Mouse (Mus musculus): Measurements from ENCODE around the gene Lmf1. TPM values are rescaled to one million over a fixed set of nuclear protein-coding genes. Genes with fewer than 3 reads are reported as not detected.

The Lmf1 gene
- 23.3 and 24.8 TPM in 2 replicates for polyA plus RNA-seq (2012; rRNA removed)

DNA sequence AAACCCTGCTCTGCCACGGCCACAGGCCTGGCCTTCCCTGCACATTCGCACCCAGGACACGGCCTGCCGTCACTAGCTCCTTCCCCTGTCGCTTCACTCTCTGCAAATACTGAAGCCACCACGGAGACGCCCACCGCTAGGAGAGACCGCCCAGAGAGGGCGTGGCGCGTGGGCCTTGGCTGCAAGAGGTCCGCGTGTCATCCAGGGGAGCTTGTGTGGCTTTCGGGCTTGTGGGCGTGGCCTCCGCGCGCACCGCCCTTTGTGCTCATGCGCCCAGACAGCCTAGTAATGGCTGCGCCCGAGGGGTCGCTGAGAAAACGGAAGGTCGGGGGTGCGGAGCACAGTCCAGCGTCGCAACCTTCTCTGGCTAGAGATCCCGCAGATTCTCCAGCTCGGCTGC, at the start of gene Lmf1:
Gene Lmf1, plus strand, starts transcription at position 166 of the 400 bp plus-strand sequence.
- peak; percentile 62 for DNase-seq (ENCODE audit: low read depth)

GRCm38 (mm10) chr17:25530357-25531022, 48.4 kb upstream of the Lmf1 start:
- no peak for DNase-seq (ENCODE audit: low read depth)

DNA sequence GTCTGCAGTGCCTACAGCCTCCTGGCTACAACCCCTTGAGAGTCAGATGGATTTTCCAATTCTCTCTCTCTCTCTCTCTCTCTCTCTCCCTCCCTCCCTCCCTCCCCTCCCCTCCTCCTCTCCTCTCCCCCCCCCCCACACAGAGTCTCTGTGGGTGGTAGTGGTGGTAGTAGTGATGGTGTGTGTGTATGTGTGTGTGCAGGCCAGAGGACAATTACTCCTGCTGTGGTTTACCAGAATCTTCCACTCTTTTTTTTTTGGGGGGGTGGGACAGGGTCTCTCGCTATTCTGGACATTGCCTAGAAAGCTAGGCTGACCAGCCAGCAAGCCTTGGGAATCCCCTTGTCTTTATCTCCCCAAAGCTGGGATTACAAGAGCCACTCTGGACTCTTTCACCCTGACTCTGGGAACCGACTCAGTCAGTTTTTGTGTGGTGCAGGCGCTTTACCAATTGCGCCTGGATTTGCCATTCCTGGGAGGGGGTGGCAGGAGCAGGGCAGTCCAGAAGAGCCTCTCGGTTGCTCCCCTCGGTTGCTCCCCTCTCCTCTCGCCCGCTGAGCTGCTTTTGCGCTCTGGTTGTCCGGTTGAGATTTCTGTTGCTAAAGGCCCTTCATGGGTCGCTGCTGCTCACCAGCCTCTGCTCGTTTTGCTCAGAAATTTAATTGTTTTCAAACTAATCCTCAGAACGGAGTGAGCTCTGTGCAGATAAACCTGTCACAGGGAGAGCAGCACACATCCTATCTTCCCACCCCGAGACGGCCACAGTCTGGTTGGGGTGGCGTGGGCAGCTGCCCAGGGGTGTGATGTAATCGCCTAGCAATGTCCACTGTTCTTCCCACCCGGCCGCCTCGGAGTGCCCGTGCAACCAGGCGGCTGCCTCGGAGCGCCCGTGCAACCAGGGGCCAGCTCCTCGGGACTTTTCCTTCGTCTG, 39.7 kb upstream of the Lmf1 start:
- no peak for DNase-seq (ENCODE audit: low read depth)

GRCm38 (mm10) chr17:25540731-25541130, 38.2 kb upstream of the Lmf1 start:
- no peak for DNase-seq (ENCODE audit: low read depth)

- DNase-seq (ENCODE audit: low read depth) = no peak
Measured at GRCm38 (mm10) chr17:25541768-25542167, 37.1 kb upstream of the Lmf1 start.

DNA sequence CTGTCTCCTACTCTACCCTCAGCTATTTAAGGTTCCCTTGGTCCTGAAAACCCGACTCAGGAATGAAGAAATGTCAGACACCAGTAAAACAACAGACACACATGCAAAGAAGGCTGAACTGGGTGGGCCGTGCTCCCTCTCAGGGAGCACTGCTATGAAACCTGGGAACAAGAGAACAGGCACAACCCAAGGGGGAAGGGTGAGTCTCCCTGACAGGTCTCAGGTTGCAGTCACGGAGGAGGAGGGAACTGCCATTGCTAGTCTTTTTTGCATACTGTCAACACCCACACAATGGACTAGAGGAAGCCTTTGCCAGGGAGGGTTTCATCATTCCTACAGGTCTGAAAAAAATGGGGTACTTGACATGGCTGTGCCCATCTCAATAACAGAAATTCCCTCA, 31.9 kb upstream of the Lmf1 start:
- DNase-seq (ENCODE audit: low read depth) = no peak

DNA sequence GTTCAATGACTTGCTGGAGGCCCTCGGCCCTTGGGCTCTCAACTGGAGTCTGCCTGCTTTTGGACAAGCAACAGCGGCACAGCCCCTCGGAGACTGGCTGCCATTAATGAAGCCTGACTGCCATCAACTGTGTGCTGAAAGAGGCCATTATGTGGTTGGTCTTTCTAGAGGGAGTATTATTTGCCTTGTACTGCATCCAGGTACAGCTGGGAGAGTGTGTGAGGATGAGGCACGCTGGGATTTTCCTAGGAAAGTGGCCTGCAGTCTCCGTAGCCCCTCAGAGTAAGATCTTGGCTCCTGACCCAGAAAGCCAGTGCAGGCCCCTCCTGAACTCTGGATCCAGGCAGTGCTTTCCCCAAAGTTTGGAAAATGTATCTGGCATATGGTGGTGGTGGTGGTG, 28.9 kb upstream of the Lmf1 start:
- no peak for DNase-seq (ENCODE audit: low read depth)

- DNase-seq (ENCODE audit: low read depth) = no peak
Measured at GRCm38 (mm10) chr17:25551313-25551712, 27.6 kb upstream of the Lmf1 start.

- DNase-seq (ENCODE audit: low read depth) = no peak
Measured at GRCm38 (mm10) chr17:25555159-25555558, 23.7 kb upstream of the Lmf1 start.

DNA sequence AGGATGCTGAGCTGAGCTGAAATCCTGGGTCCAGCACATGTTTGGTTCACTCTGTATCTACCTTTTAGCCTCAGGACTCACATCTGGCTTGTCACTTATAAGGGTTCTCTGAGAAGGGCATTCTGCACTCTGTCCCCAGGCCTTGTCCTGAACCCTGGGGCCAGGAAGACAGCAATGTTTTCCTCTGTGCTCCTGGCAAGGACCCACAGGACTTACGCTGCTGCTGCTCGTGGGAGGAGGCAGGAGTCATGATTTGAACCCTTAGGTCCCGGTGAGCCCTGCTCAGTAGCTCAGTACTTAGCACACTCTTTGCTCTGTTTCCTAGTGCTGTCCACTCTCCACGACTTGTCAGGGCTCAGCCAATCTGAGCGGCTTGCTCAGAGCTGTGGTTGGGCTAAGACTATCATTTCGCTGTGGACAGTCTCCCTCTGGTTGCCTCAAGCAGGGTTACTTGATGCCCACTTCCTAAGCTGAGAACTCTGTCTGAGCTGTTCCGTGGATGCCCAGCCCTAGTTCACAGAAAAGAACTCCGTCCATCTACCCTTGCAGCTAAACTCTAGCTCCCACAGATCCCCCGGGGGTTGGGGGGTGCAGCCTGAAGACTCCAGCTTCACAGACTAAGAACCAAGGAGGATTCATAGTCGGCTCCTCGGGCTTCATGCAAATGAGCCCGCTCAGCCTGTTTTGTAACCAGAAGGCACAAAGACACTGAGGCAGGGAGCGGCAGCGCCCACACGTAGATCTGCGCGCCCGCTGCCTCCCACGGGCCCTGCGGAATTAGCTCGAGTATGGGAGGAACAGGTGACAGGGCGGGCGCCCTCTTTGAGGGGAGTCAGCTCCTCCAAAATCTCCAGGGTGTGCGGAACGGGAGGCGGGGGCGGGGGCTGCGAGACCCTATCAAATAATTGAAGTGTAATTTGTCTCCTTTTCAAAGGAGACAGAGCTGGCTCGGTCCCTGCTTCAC, 22.9 kb upstream of the Lmf1 start:
- no peak for DNase-seq (ENCODE audit: low read depth)

GRCm38 (mm10) chr17:25556630-25557354, 22.1 kb upstream of the Lmf1 start:
- no peak for DNase-seq (ENCODE audit: low read depth)

- no peak for DNase-seq (ENCODE audit: low read depth)
Measured at GRCm38 (mm10) chr17:25559634-25560033, 19.3 kb upstream of the Lmf1 start.

- DNase-seq (ENCODE audit: low read depth) = no peak
Measured at GRCm38 (mm10) chr17:25560554-25561222, 18.2 kb upstream of the Lmf1 start.

DNA sequence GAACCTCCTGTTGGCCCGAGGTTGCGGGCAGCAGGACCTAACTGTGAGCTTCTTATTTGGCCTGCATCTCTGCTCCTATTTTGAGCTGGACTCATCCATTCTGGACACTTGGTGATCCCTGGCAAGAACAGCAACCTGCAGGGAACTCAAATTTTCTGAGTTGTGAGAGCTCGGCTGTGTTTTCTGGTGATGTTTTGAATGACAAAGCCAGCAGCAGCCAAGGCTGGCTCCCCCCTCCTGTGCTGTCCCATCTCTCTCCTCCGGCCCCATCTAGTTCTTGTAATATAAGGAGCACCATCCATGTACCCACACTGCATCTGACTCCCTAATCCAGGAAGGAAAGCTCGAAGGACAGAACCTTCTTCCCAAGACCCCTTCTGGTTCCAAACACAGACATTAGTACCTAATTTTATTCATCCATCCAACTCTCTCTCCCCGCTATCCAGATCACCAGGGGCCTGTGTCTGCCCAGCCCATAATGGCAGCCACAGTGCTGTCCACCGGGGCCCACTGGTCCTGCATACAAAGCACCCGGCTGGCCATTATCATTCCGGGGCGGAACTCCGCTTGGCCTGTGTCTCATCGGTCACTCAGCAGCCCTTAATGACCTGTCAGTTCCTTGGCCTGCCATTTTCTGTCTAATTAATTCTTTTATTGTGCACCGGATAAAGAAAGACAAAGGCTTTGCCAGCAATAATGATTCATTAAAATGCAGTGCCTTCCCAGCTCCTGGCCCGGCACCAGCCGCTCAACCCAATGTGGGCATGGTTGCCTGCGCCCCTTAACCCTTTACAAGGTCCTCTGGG, 17.5 kb upstream of the Lmf1 start:
- DNase-seq (ENCODE audit: low read depth) = no peak

GRCm38 (mm10) chr17:25564481-25564880, 14.4 kb upstream of the Lmf1 start:
- no peak for DNase-seq (ENCODE audit: low read depth)

GRCm38 (mm10) chr17:25565244-25565643, 13.6 kb upstream of the Lmf1 start:
- DNase-seq (ENCODE audit: low read depth) = no peak

GRCm38 (mm10) chr17:25565860-25566600, 12.9 kb upstream of the Lmf1 start:
- DNase-seq (ENCODE audit: low read depth) = no peak

DNA sequence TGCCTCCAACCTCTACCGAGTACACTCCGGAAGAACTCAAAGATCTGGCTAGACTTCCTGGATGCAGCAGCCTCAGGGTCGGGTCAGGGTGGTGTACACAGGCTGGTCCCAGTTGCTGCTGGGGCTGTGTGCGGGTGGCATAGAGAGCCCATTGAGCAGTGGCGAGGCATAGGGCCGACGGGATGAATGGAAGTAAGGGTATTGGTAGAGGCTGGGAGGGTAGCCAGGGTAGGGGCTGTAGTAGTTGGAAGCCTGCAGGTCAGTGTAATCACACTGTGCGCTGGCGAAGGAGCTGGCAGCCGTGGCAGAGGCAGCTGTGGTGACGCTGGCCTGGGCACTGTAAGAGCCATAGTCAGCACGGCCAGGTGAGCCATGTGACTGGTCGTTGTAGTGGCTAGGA, 11.6 kb upstream of the Lmf1 start:
- no peak for DNase-seq (ENCODE audit: low read depth)

- DNase-seq (ENCODE audit: low read depth) = no peak
Measured at GRCm38 (mm10) chr17:25567745-25568144, 11.1 kb upstream of the Lmf1 start.

All from gonadal fat pad, adult 2 months (tissue).